9 mouse cellular contexts compared by ENCODE assay signal in the genomic region with DNA sequence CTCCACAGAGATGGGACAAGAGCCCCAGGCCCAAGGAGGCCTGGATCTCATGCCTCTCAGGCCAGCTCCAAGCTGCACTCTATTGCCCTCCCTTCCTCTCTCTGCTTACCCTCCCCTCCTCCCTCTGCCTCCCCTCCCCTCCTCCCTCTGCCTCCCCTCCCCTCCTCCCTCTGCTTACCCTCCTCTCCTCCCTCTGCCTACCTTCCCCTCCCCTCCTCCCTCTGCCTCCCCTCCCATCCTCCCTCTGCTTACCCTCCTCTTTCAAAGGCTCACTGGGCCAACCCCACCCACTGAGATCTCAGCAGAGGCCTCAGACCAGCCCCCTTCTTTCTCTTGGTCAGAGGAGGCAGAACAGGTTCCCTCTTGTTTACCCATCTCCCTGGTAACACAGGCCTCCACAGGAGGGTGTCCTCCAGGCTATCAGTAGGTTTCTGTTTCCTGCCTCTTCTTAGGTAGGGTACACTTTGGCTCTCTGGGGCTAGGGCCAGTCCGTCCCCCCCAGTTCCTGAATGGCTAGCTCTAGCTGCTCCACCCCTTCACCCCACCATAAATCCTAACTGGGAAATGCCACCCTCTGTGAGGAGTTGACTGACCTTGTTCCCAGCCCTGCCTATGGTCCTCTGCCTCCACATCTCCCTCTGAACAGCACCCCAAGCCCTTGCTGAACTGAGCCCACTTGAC. TPM values are rescaled to one million over a fixed set of nuclear protein-coding genes. Genes with fewer than 3 reads are reported as not detected.
A peak's percentile ranks its signal among the peaks of the same experiment; 100 is the strongest.
DNase-seq lines count a peak whose midpoint lies in the region; ATAC-seq lines count a peak whose summit lies in the region.
"Had no signal": no experiment of that assay in that cellular context is flagged by ENCODE, and none has a peak within 500 bp of the region (broad histone marks: within the 10 kb centered on the region; RNA-seq: fewer than 3 reads in every experiment).

No protein-coding gene starts in this region.

- H3K27ac ChIP-seq in forebrain, embryonic 15.5 days (replicated peaks): no peak overlapping the region
- H3K27ac ChIP-seq in forebrain, embryonic 12.5 days: no peak overlapping the region
- H3K27ac ChIP-seq in kidney, embryonic 16.5 days (ENCODE audit: low read length): peak overlapping the region; percentile 64
- H3K27ac ChIP-seq: macrophage had no signal

- H3K4me1 ChIP-seq in forebrain, embryonic 15.5 days: no peaks in the 10 kb centered on the region
- H3K4me1 ChIP-seq in forebrain, embryonic 12.5 days: peaks cover 10% of the 10 kb centered on the region; the same call in 1 of the 2 replicates
- H3K4me1 ChIP-seq in kidney, embryonic 16.5 days (ENCODE audit: insufficient read depth, low read length): peaks cover 11% of the 10 kb centered on the region

- DNase-seq in embryo, embryonic 10.5 days (ENCODE audit: low spot score): peak; percentile 61
- DNase-seq in lung, postnatal 36 days: peak; percentile 79
- no peak for DNase-seq in thymus, postnatal 4 days
- no peak for DNase-seq in right cerebral cortex, postnatal 14 days

- WGBS in forebrain, embryonic 15.5 days: 11% methylated on average over 1 of the region's 1 CpGs
- WGBS in forebrain, embryonic 12.5 days: 15% methylated on average over 1 of the region's 1 CpGs
- WGBS in kidney, embryonic 16.5 days: 10% methylated on average over 1 of the region's 1 CpGs

- H3K4me3 ChIP-seq in forebrain, embryonic 15.5 days: no peak overlapping the region
- H3K4me3 ChIP-seq in forebrain, embryonic 12.5 days (replicated peaks): no peak overlapping the region
- no peak overlapping the region for H3K4me3 ChIP-seq in kidney, embryonic 16.5 days (ENCODE audit: low read length)

- no peaks in the 10 kb centered on the region for H3K9me3 ChIP-seq in forebrain, embryonic 15.5 days
- no peaks in the 10 kb centered on the region for H3K9me3 ChIP-seq in forebrain, embryonic 12.5 days
- no peaks in the 10 kb centered on the region for H3K9me3 ChIP-seq in kidney, embryonic 16.5 days (ENCODE audit: low read length)

- H3K27me3 ChIP-seq in forebrain, embryonic 15.5 days: no peaks in the 10 kb centered on the region
- no peaks in the 10 kb centered on the region for H3K27me3 ChIP-seq in forebrain, embryonic 12.5 days
- no peaks in the 10 kb centered on the region for H3K27me3 ChIP-seq in kidney, embryonic 16.5 days (ENCODE audit: insufficient read depth, low read length)

- H3K36me3 ChIP-seq in forebrain, embryonic 15.5 days: peaks cover 10% of the 10 kb centered on the region; the same call in 1 of the 2 replicates
- peaks cover 10% of the 10 kb centered on the region for H3K36me3 ChIP-seq in forebrain, embryonic 12.5 days (replicated peaks)
- H3K36me3 ChIP-seq in kidney, embryonic 16.5 days (ENCODE audit: insufficient read depth, low read length): peaks cover 9% of the 10 kb centered on the region

- no peak overlapping the region for H3K4me2 ChIP-seq in forebrain, embryonic 15.5 days (replicated peaks)
- no peak overlapping the region for H3K4me2 ChIP-seq in forebrain, embryonic 12.5 days
- H3K4me2 ChIP-seq in kidney, embryonic 16.5 days (replicated peaks; ENCODE audit: low read depth, low read length): no peak overlapping the region

- H3K9ac ChIP-seq in forebrain, embryonic 15.5 days (replicated peaks): no peak overlapping the region
- no peak overlapping the region; the same call in 1 of the 2 replicates for H3K9ac ChIP-seq in forebrain, embryonic 12.5 days
- H3K9ac ChIP-seq in kidney, embryonic 16.5 days (replicated peaks; ENCODE audit: low read length): no peak overlapping the region

- 0 out of 2 replicates have a peak, but pooled peaks have one; percentile 29 for ATAC-seq in forebrain, embryonic 15.5 days (replicated peaks)
- ATAC-seq in forebrain, embryonic 12.5 days (ENCODE audit: low FRiP score): no peak
- ATAC-seq in kidney, embryonic 16.5 days (ENCODE audit: low FRiP score, low TSS enrichment): peak; percentile 87
- no peak for ATAC-seq in frontal cortex, adult (ENCODE audit: low TSS enrichment)

RNA-seq across cellular contexts. Expression of a gene that starts 17.7 kb away (rescaled TPM):
- 25.2 and 26.2 TPM in 2 replicates for polyA plus RNA-seq in forebrain, embryonic 15.5 days (2015; fragmentation: Nextera tagmentation; extraction: Ambion mirVana)
- 31.1 and 32.9 TPM in 2 replicates for polyA plus RNA-seq in forebrain, embryonic 12.5 days (2016; fragmentation: Nextera tagmentation; extraction: Ambion mirVana)
- 35.1 and 35.8 TPM in 2 replicates for polyA plus RNA-seq in kidney, embryonic 16.5 days (2015; fragmentation: Nextera tagmentation; extraction: Ambion mirVana)

RNA-seq across cellular contexts. Expression of a gene that starts 20.5 kb away (rescaled TPM):
- polyA plus RNA-seq in forebrain, embryonic 15.5 days (2015; fragmentation: Nextera tagmentation; extraction: Ambion mirVana): 59.8 and 64.4 TPM in 2 replicates
- polyA plus RNA-seq in forebrain, embryonic 12.5 days (2016; fragmentation: Nextera tagmentation; extraction: Ambion mirVana): 124 and 137 TPM in 2 replicates
- polyA plus RNA-seq in kidney, embryonic 16.5 days (2015; fragmentation: Nextera tagmentation; extraction: Ambion mirVana): 295 and 301 TPM in 2 replicates

RNA-seq across cellular contexts. Expression of a gene that starts 47.2 kb away (rescaled TPM):
- 0.51 and 0.64 TPM in 2 replicates for polyA plus RNA-seq in forebrain, embryonic 15.5 days (2015; fragmentation: Nextera tagmentation; extraction: Ambion mirVana)
- 0.19 and 0.31 TPM in 2 replicates for polyA plus RNA-seq in forebrain, embryonic 12.5 days (2016; fragmentation: Nextera tagmentation; extraction: Ambion mirVana)
- polyA plus RNA-seq in kidney, embryonic 16.5 days (2015; fragmentation: Nextera tagmentation; extraction: Ambion mirVana): 0.28 TPM in 1 of 2 replicates, not detected in the other
- polyA plus RNA-seq: macrophage had no signal

RNA-seq across cellular contexts. Expression of a gene that starts 48.0 kb away (rescaled TPM):
- polyA plus RNA-seq in forebrain, embryonic 15.5 days (2015; fragmentation: Nextera tagmentation; extraction: Ambion mirVana): 0.19 and 0.20 TPM in 2 replicates
- 0.13 and 0.19 TPM in 2 replicates for polyA plus RNA-seq in forebrain, embryonic 12.5 days (2016; fragmentation: Nextera tagmentation; extraction: Ambion mirVana)
- 1.5 and 2.5 TPM in 2 replicates for polyA plus RNA-seq in kidney, embryonic 16.5 days (2015; fragmentation: Nextera tagmentation; extraction: Ambion mirVana)

Comparison
In these comparisons a context has a peak if more than half of its experiments do, and no peak if none do; other contexts are left out.
1. ATAC-seq: peak in forebrain, embryonic 15.5 days (single experiment) and kidney, embryonic 16.5 days (single experiment); none in forebrain, embryonic 12.5 days (single experiment) and frontal cortex, adult (single experiment).
2. DNase-seq: peak in embryo, embryonic 10.5 days (single experiment) and lung, postnatal 36 days (single experiment); none in thymus, postnatal 4 days (single experiment) and right cerebral cortex, postnatal 14 days (single experiment).